Mouse (Mus musculus): Measurements from ENCODE around the gene Rnf144a. TPM values are rescaled to one million over a fixed set of nuclear protein-coding genes. Genes with fewer than 3 reads are reported as not detected.

Rnf144a gene
- total and polyA plus RNA-seq, 3 experiments: not detected

DNA sequence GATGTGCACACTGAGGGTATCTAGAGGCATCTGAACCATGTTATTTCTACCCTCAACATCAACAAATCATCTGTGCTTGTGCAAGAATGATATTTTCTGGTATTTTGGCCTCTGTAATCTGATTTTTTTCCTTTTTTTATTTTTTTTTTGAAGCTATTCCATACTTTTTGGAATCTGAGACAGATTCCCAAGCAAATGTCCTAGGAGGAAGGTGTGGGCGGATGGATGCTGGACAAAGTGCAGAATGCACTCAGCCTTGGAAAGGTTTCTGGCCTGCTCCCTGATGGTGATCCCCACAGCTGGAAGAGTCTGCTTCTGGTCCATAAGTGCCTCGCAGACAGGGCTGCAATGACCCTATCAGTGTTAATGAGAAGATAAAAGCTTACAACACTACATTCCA is 28.9 kb downstream of the Rnf144a start:
- TF ChIP-seq TAL1 (IDR thresholded peaks at IDR 0.05; ENCODE audit: low read length): no peak
- no peak for TF ChIP-seq GABPA (IDR thresholded peaks at IDR 0.05; ENCODE audit: low read depth, low read length)
- TF ChIP-seq POLR2A (IDR thresholded peaks at IDR 0.05; ENCODE audit: control insufficient read depth in 1 of 2, insufficient read depth in 1 of 2, low read depth in 1 of 2, low read length in 2 of 2, poor library complexity in 1 of 2): no peak
- no peak for TF ChIP-seq GATA1 (IDR thresholded peaks at IDR 0.05; ENCODE audit: low read depth, low read length)
- TF ChIP-seq POLR2AphosphoS2 (IDR thresholded peaks at IDR 0.05; ENCODE audit: low read length): no peak
- no peak for TF ChIP-seq ETS1 (IDR thresholded peaks at IDR 0.05; ENCODE audit: low read depth, low read length)
- TF ChIP-seq USF1 (IDR thresholded peaks at IDR 0.05; ENCODE audit: low read depth, low read length): no peak
- no peak for TF ChIP-seq ZKSCAN1 (IDR thresholded peaks at IDR 0.05; ENCODE audit: low read depth, low read length)
- no peak for TF ChIP-seq JUND (IDR thresholded peaks at IDR 0.05; ENCODE audit: low read depth, low read length)
- no peak for TF ChIP-seq TCF12 (IDR thresholded peaks at IDR 0.05; ENCODE audit: low read depth, low read length)
- no peak overlapping the region for H3K27ac ChIP-seq (ENCODE audit: control insufficient read depth, low read depth, low read length)
- no peaks in the 10 kb centered on the region for H3K9me3 ChIP-seq (replicated peaks; ENCODE audit: insufficient read depth, low read length)

DNA sequence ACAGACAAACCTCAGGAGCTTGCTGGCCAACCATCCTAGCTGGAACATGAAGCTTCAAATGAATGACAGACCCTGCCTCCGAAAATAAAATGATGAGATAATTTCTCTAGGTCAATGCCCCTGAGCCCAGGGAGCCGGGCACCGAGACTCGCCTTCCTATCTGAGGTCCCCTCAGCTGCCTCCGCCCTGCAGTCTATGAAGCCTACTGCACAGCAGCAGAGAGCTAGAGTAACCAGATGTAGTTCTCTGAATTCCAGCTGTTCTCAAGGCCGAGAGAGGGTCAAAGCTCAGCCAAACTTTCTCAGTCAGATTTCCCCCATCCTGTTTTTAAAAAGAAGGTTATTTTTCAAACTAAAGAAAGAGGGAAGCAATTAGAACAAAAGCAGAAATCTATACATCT is 29.3 kb downstream of the Rnf144a start:
- H3K27ac ChIP-seq (ENCODE audit: control insufficient read depth, low read depth, low read length): no peak overlapping the region
- H3K4me3 ChIP-seq (ENCODE audit: control insufficient read depth in 1 of 2, insufficient read depth in 1 of 2, low read depth in 2 of 2, low read length in 2 of 2): no peak overlapping the region
- no peaks in the 10 kb centered on the region for H3K27me3 ChIP-seq (ENCODE audit: control insufficient read depth in 1 of 2, insufficient read depth in 2 of 2, low read length in 2 of 2)
- TF ChIP-seq E2F4 (IDR thresholded peaks at IDR 0.05; ENCODE audit: borderline replicate concordance, low read depth, low read length) (no peak), CTCF (IDR thresholded peaks at IDR 0.05 in 2 of 3, conservative IDR thresholded peaks at IDR 0.05 in 1 of 3; ENCODE audit: control insufficient read depth in 1 of 3, insufficient read depth in 1 of 3, low read depth in 2 of 3, low read length in 3 of 3, poor library complexity in 1 of 3, severe bottlenecking in 1 of 3) (no peak), POLR2A (IDR thresholded peaks at IDR 0.05; ENCODE audit: control insufficient read depth in 1 of 2, insufficient read depth in 1 of 2, low read depth in 1 of 2, low read length in 2 of 2, poor library complexity in 1 of 2) (no peak), POLR2AphosphoS2 (IDR thresholded peaks at IDR 0.05; ENCODE audit: low read length) (no peak), SMC3 (IDR thresholded peaks at IDR 0.05; ENCODE audit: low read depth, low read length) (no peak), UBTF (IDR thresholded peaks at IDR 0.05; ENCODE audit: borderline replicate concordance, insufficient read depth, low read depth, low read length) (no peak), MYC (IDR thresholded peaks at IDR 0.05; ENCODE audit: low read depth, low read length) (no peak), ELF1 (IDR thresholded peaks at IDR 0.05; ENCODE audit: low read depth, low read length) (no peak), JUND (IDR thresholded peaks at IDR 0.05; ENCODE audit: low read depth, low read length) (no peak), CHD2 (IDR thresholded peaks at IDR 0.05; ENCODE audit: low read length) (no peak), GATA1 (IDR thresholded peaks at IDR 0.05; ENCODE audit: low read depth, low read length) (no peak)
- H3K36me3 ChIP-seq (ENCODE audit: control insufficient read depth in 1 of 2, insufficient read depth in 2 of 2, low read length in 2 of 2): no peaks in the 10 kb centered on the region
- no peak overlapping the region for H3K9ac ChIP-seq (ENCODE audit: control insufficient read depth, low read depth, low read length, poor library complexity, severe bottlenecking)
- H3K9me3 ChIP-seq (replicated peaks; ENCODE audit: insufficient read depth, low read length): no peaks in the 10 kb centered on the region
- no peaks in the 10 kb centered on the region for H3K79me2 ChIP-seq (ENCODE audit: control insufficient read depth, insufficient read depth, low read length, poor library complexity)
- no peaks in the 10 kb centered on the region for H3K4me1 ChIP-seq (ENCODE audit: control insufficient read depth in 1 of 2, insufficient read depth in 2 of 2, low read length in 2 of 2)
- no peak for DNase-seq (ENCODE audit: low read depth, low spot score)

More for the DNA sequence above, 28.9 kb downstream of the Rnf144a start:
- no peak overlapping the region for H3K4me3 ChIP-seq (ENCODE audit: control insufficient read depth in 1 of 2, insufficient read depth in 1 of 2, low read depth in 2 of 2, low read length in 2 of 2)
- DNase-seq (ENCODE audit: low read depth, low spot score): no peak
- H3K9ac ChIP-seq (ENCODE audit: control insufficient read depth, low read depth, low read length, poor library complexity, severe bottlenecking): no peak overlapping the region
- H3K4me1 ChIP-seq (ENCODE audit: control insufficient read depth in 1 of 2, insufficient read depth in 2 of 2, low read length in 2 of 2): no peaks in the 10 kb centered on the region
- no peaks in the 10 kb centered on the region for H3K27me3 ChIP-seq (ENCODE audit: control insufficient read depth in 1 of 2, insufficient read depth in 2 of 2, low read length in 2 of 2)
- H3K79me2 ChIP-seq (ENCODE audit: control insufficient read depth, insufficient read depth, low read length, poor library complexity): no peaks in the 10 kb centered on the region
- H3K36me3 ChIP-seq (ENCODE audit: control insufficient read depth in 1 of 2, insufficient read depth in 2 of 2, low read length in 2 of 2): no peaks in the 10 kb centered on the region

All from MEL (cell line).